Mouse (Mus musculus) CD8-positive naive resting alpha-beta T cell, adult 2 months (primary cell): ENCODE measurements around the gene Pnpla2.
A peak's percentile ranks its signal among the peaks of the same experiment; 100 is the strongest.
"Not testable (repeated sequence)": the region's sequence is repeated elsewhere in the genome, so short reads cannot be mapped to it uniquely, and the experiment has no call there.

Source experiments
- DNase-seq, 2 experiments: peaks; one replicate each; pipeline ENCODE4 v3.0.0; 2022; ENCODE audit warnings: low read depth in 2 of 2, low spot score in 2 of 2

Pnpla2 gene

DNA sequence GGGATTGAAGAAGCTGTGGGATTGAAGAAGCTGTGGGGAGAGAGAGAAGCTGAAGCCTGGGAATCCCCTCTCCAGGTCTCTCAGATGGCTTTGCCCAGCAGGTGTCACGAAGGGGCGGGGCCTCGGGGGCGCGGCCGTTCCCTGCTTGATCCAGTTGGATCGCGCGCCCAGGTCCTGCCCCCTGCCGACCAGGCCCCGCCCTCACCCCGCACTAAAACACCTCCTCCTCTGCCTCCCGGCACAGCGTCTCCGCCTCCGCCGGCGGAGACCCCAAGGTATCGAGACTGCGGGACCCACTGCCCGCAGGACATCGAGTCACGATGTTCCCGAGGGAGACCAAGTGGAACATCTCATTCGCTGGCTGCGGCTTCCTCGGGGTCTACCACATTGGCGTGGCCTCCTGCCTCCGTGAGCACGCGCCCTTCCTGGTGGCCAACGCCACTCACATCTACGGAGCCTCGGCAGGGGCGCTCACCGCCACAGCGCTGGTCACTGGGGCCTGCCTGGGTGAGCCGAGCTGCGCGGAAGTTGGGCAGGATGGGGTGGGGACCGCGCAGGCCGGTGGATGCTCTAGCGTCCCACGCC, at the start of gene Pnpla2:
Pnpla2 (plus strand) TSS at position 232 of the 585 bp plus-strand sequence.
- DNase-seq: peak; percentile 83 to 90

DNA sequence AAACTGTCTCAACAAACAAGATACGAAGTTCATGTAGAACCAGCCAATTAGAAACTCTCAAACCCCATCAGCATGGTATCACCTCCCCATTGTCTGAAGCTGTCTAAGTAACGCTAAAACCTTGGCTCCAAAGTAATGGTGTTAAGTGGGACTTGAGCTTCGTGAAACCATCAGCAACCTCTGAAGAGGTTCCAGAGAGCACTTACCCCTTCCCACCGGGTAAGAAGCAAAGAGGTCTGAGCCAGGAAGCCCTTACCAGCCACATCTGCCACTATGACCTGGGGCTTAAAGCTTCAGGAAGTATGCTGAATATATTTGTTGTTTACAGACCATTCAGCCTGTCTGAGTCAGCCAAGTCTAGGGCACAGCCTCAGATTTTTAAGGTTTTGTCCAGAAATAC, 49.5 kb upstream of the Pnpla2 start:
- no peak for DNase-seq

DNA sequence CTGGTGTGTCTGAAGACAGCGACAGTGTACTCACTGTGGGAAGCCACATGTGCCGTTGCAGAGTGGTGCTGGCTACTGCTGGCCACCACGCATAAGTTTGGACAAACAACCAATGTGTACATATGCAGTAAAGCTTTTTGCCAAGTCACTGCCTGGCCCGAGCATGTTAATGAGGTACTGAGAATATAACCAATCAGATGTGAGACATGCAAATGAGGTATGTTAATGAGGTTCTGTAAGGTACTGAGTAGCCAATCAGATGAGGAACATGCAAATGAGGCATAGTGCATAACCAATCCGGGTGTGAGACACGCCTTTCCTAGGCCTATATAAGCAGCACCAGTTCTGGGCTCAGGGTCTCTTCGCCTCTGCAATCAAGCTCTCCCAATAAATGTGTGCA, 47.3 kb upstream of the Pnpla2 start:
- not testable (repeated sequence) for DNase-seq

DNA sequence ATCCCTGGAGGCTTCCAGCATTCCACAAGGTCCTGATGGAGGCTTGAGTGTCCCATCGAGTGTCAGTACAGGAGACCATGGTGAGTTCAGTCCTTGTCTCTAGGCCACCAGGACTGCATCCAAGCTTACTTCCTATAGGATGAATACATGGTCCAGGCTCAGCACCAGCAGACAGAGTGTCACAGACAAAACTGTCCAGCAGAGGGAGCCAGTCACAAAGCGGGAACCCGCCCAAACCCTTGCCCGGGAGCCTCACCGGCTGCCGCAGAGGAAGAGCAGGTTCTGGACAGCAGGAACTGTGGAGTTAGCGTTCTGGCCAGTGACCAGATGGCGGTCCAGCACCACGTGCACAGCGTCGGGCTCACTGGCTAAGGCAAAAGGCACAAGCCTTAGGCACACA, 46.2 kb upstream of the Pnpla2 start:
- DNase-seq: peak; percentile 71 to 80

DNA sequence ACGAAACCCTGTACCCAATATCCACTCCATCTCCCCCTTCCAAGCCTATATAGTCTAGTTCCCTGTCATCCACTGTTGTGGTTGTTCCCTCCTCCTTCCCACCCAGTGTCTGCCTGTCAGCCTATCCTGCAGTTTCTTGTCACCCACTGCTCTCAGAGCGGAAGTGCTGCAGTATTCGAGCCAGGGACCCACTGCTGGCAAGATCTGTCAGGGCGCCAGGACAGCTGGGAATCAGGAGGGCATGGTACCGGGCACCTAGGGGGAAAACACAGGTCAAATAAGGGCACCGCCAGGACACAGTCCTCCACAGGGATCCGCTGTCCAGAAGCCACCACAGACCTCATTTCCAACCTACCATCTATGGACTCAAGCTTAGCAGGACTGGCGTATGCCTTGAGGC, 44.4 kb upstream of the Pnpla2 start:
- no peak for DNase-seq

DNA sequence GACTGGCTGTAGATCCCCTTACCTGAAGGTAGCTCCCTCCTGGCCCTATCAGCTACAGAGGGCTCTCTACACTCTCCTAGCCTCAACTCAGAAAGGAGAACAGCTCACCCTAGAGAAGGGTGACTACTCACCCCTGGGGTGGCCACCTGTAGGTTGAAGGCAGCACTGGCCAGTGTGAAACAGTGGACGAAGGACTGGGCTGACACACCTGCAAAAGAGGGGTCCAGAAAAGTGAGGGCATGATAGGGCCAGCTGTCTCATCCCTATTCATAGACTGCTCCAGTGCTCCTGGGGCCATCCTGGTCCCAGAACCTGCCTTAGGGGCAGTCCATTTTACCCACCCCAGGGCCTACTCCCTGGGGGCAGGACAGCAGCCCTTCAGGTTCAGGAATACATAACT, 43.3 kb upstream of the Pnpla2 start:
- no peak for DNase-seq

GRCm38 (mm10) chr7:141413331-141413730, 41.7 kb upstream of the Pnpla2 start:
- DNase-seq: no peak

- DNase-seq: peak; percentile 99
Measured at GRCm38 (mm10) chr7:141413809-141414584, 41.0 kb upstream of the Pnpla2 start, which contains the start of gene Gatd1. Gatd1 (minus strand) TSS chr7:141414136.

DNA sequence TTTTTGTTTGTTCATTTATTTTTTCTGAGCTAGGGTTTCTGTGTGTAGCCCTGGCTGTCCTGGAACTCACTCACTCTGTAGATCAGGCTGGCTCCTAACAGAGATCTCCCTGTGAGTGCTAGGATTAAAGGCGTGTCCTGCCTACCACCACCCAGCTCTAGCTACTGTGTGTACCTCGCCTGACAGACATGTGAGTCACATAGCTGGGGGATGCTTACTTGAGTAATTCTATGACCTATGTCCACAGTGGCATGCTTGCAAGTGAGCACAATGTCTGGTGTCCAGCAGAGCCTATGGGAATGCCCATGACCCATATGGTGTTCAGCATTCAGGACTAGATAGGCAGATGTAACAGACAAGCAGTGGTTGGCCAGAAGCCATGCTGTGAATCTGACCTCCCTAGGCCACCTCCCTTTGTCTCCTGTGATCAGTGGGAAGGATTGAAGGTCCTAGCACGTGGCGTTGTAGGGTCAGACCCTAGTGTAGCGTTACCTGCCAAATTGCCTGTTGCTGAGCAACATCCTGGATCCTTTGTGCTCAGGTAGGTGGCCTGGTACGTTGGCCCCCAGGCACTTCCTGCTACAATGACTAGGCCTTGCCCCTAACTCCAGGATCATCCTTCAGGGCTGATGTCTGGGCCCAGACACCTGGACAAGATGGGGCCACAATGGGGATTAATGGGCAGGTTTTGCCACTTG, 38.7 kb upstream of the Pnpla2 start:
- DNase-seq: no peak

- no peak for DNase-seq
Measured at GRCm38 (mm10) chr7:141417731-141418681, 37.0 kb upstream of the Pnpla2 start.

- no peak for DNase-seq
Measured at GRCm38 (mm10) chr7:141418970-141419369, 36.0 kb upstream of the Pnpla2 start.

GRCm38 (mm10) chr7:141420030-141420702, 34.8 kb upstream of the Pnpla2 start:
- DNase-seq: no peak

DNA sequence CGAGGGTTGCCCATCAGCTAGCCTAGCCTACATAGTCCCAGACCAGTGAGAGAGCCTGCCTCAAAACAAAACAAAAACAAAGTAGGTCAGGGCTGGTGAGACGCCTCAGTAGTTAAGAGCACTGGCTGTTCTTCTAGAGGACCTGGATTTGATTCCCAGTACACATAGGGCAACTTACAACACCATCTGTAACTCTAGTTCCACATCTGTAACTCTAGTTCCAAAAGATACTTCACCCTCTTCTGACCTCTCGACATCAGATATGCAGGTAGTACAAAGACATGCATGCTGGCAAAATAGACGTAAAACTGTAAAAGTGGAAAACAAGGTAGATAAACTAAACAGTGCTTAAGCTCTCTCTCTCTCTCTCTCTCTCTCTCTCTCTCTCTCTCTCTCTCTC, 31.2 kb upstream of the Pnpla2 start:
- no peak for DNase-seq

GRCm38 (mm10) chr7:141426948-141427730, 27.9 kb upstream of the Pnpla2 start:
- DNase-seq: no peak

GRCm38 (mm10) chr7:141428701-141429100, 26.3 kb upstream of the Pnpla2 start:
- no peak for DNase-seq

- no peak for DNase-seq
Measured at GRCm38 (mm10) chr7:141429310-141429709, 25.7 kb upstream of the Pnpla2 start, which contains the start of gene Cend1. Cend1 (minus strand) TSS chr7:141429491.

- DNase-seq: no peak
Measured at GRCm38 (mm10) chr7:141429840-141430584, 25.0 kb upstream of the Pnpla2 start.

DNA sequence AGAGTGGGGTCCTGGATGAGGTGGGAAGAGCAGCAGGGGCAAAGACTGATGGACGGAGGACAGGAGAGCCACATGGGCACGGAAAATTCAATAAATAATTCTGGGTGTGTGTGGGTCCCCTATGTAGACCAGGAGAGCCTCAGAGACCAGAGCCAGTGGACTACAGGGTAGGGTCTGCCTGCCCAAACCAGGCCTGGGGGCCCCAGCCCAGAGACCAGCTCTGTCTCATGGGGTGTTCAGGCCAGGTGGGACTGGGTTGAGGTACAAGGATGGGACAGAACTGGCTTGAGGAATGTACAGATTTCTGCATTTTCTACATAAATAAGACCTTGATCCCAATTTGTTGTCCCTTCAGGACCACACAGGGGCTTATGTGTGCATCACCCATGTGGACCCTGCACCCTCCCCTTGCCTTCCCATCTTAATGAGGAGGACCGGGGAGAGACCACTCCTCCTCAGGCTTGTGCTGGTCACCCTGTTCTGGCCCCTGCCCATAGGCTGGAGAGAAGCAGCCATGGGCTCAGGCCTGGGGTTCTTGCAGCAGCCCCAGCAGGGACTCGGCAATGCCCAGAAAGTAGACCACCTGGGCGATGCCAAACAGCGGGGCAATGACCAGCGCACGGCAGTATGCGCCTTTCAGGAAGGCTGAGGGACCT, 24.3 kb upstream of the Pnpla2 start:
- no peak for DNase-seq
